Mouse (Mus musculus) frontal cortex, postnatal 25 days (tissue): ENCODE results near the gene Arpp19.

Source experiments
- DNase-seq, 2 experiments: peaks; one replicate each; pipeline ENCODE4 v3.0.0; 2022; ENCODE audit warnings: low spot score in 2 of 2

Arpp19 gene

GRCm38 (mm10) chr9:75037451-75038356, at the start of gene Arpp19:
Gene Arpp19 (plus strand): TSS chr9:75037614.
- DNase-seq, result peak; percentile 67 to 78

GRCm38 (mm10) chr9:74988893-74989460, 48.4 kb upstream of the Arpp19 start:
- no peak for DNase-seq

- DNase-seq, result no peak
These were observed 47.4 kb upstream of the Arpp19 start for GRCm38 (mm10) chr9:74989990-74990389.

GRCm38 (mm10) chr9:74994611-74995257, 42.7 kb upstream of the Arpp19 start:
- DNase-seq, result no peak

- no peak for DNase-seq
These were observed 41.1 kb upstream of the Arpp19 start for GRCm38 (mm10) chr9:74996349-74996748.

- DNase-seq, result no peak
These were observed 39.4 kb upstream of the Arpp19 start for GRCm38 (mm10) chr9:74997976-74998375.

- no peak for DNase-seq
These were observed 36.4 kb upstream of the Arpp19 start for GRCm38 (mm10) chr9:75001006-75001405.

- no peak for DNase-seq
These were observed 35.7 kb upstream of the Arpp19 start for GRCm38 (mm10) chr9:75001611-75002204.

GRCm38 (mm10) chr9:75002262-75002661, 35.2 kb upstream of the Arpp19 start:
- DNase-seq, result no peak

- no peak for DNase-seq
These were observed 33.2 kb upstream of the Arpp19 start for GRCm38 (mm10) chr9:75004203-75004602.

GRCm38 (mm10) chr9:75016591-75016990, 20.8 kb upstream of the Arpp19 start:
- DNase-seq, result no peak

- DNase-seq, result no peak
These were observed 18.2 kb upstream of the Arpp19 start for GRCm38 (mm10) chr9:75019181-75019580.

- no peak for DNase-seq
These were observed 17.8 kb upstream of the Arpp19 start for GRCm38 (mm10) chr9:75019592-75019991.

- DNase-seq, result no peak
These were observed 16.9 kb upstream of the Arpp19 start for GRCm38 (mm10) chr9:75020561-75020960.

- no peak for DNase-seq
These were observed 14.9 kb upstream of the Arpp19 start for GRCm38 (mm10) chr9:75022546-75022945.

- no peak for DNase-seq
These were observed 14.1 kb upstream of the Arpp19 start for GRCm38 (mm10) chr9:75023150-75023894.

- DNase-seq, result no peak
These were observed 13.3 kb upstream of the Arpp19 start for GRCm38 (mm10) chr9:75024089-75024488.

- no peak for DNase-seq
These were observed 11.7 kb upstream of the Arpp19 start for GRCm38 (mm10) chr9:75025689-75026088.

- DNase-seq, result no peak
These were observed 5.0 kb upstream of the Arpp19 start for GRCm38 (mm10) chr9:75032408-75032807.

GRCm38 (mm10) chr9:75033141-75033540, 4.3 kb upstream of the Arpp19 start:
- no peak for DNase-seq

GRCm38 (mm10) chr9:75034691-75035090, 2.7 kb upstream of the Arpp19 start:
- DNase-seq, result no peak

GRCm38 (mm10) chr9:75035944-75036343, 1.5 kb upstream of the Arpp19 start:
- DNase-seq, result no peak
